Mouse (Mus musculus) limb, embryonic 13.5 days (tissue): ENCODE results near the gene Elovl2. TPM values are rescaled to one million over a fixed set of nuclear protein-coding genes. Genes with fewer than 3 reads are reported as not detected.
A peak's percentile ranks its signal among the peaks of the same experiment; 100 is the strongest.
"Not testable (repeated sequence)": the region's sequence is repeated elsewhere in the genome, so short reads cannot be mapped to it uniquely, and the experiment has no call there.

Source experiments
- ATAC-seq: fragments of 200-750 bp; cut with Nextera tagmentation; 2 replicates; pipeline ENCODE4 v1.8.0; 2017; ENCODE audit warnings: low read depth, moderate number of reproducible peaks, moderate TSS enrichment; ENCODE audit not compliant: low FRiP score
- H3K27ac ChIP-seq: fragments of 300-500 bp; sonication (generic); 2 replicates; pipeline ENCODE4 v1.5.1; 2015; ENCODE audit warnings: inconsistent platforms, mild to moderate bottlenecking, moderate library complexity
- H3K27me3 ChIP-seq: fragments of 300-500 bp; sonication (generic); 2 replicates; pipeline ENCODE4 v1.6.1; 2015; ENCODE audit warnings: mild to moderate bottlenecking, inconsistent platforms
- H3K36me3 ChIP-seq: fragments of 300-500 bp; sonication (generic); 2 replicates; pipeline ENCODE4 v1.6.1; 2015; ENCODE audit warnings: inconsistent platforms, mild to moderate bottlenecking, moderate library complexity
- H3K4me1 ChIP-seq: fragments of 300-500 bp; sonication (generic); 2 replicates; pipeline ENCODE4 v1.6.1; 2015; ENCODE audit warnings: inconsistent platforms
- H3K4me2 ChIP-seq: fragments of 300-500 bp; sonication (generic); replicated peaks from 2 replicates; pipeline ENCODE4 v1.6.1; 2015; ENCODE audit warnings: inconsistent platforms, mild to moderate bottlenecking, moderate library complexity
- H3K4me3 ChIP-seq: fragments of 300-500 bp; sonication (generic); 2 replicates; pipeline ENCODE4 v1.5.1; 2015; ENCODE audit warnings: moderate library complexity, mild to moderate bottlenecking, inconsistent platforms
- H3K9ac ChIP-seq: fragments of 300-500 bp; sonication (generic); 2 replicates; pipeline ENCODE4 v1.6.1; 2015; ENCODE audit warnings: mild to moderate bottlenecking, inconsistent platforms
- H3K9me3 ChIP-seq: fragments of 300-500 bp; sonication (generic); 2 replicates; pipeline ENCODE4 v1.6.1; 2016; ENCODE audit warnings: inconsistent platforms
- WGBS: fragments of 180-500 bp; shearing (Covaris S2); methylation state at CpG from one replicate; pipeline ENCODE4 v1.1.7; 2015; 5-methylcytosine and 5-hydroxymethylcytosine counted together
- polyA plus RNA-seq: library from polyadenylated mRNA; unstranded; fragments of >200 nt; fragmentation: Nextera tagmentation; extraction: Ambion mirVana; gene quantifications from 2 replicates; pipeline ENCODE4 v1.2.1, GENCODE M21; 2015

The Elovl2 gene
- 4.1 and 4.8 TPM in 2 replicates for polyA plus RNA-seq

DNA sequence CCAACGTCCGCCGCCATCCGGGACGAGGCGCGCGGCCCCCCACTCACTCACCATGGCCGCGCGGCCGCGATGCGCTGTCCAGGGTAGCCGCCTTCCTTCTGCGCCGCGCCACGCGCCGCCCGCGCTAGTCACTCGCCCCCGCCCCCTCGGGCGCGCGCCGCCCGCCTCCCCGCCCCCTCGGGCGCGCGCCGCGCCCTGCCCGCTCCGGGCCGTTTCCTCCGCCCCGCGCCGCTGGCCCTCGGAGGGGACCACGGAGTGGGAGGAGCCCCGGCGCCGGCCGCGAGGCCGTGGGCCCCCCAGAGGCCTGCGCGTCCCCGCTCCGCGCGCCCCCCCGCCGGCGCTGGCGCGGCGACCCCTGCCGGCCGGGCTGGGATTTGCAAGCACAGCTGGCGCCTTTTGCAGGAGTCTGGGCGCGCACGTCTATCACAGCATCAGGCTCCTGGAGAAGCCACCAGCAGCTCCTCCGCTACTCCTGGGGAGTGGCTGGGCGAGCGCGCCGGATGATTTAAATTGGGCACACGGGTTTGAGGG lies at the start of gene Elovl2:
Gene Elovl2, minus strand, starts transcription at position 102 of the 531 bp plus-strand sequence.
- Histone ChIP-seq H3K9ac (peak within 1 kb of the TSS; percentile 64), H3K4me3 (peak within 1 kb of the TSS; percentile 63), H3K4me2 (peak within 1 kb of the TSS; percentile 71), H3K36me3 (no peaks in the 10 kb centered on the region), H3K4me1 (peaks cover 5% of the 10 kb centered on the region; the same call in 1 of the 2 replicates), H3K27ac (no peak within 1 kb of the TSS), H3K9me3 (peaks cover 21% of the 10 kb centered on the region), H3K27me3 (no peaks in the 10 kb centered on the region)
- peak; percentile 96 for ATAC-seq
- 1% methylated on average over 46 of the region's 77 CpGs for WGBS

DNA sequence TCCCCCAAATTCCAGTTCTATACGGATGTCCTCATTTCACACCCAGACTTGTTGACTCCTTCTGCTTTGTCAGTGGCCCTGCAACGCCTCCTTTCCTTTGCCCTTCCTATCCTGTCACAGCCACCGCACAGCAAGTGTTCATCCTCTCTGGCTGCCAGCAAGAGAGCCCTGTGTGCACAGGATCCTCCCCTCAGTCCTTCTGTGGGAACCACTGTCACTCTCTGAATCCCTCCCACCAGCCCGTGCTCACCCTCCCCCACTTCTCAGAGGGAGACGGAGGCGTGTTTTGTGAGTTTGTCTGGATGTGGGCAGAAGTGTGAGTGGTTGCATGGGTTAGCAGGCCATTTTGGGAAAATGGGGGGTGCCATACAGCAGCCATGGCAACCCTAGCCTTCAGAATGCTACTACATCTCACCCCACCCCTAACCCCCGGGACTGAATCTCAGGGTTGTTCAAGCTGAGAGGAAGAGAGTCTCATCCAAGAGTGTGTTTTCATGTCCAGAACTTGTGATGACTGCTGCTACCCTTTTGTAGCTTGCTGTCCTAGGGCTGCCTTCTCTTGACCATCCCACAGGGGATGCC lies 47.7 kb upstream of the Elovl2 start:
- Histone ChIP-seq H3K27me3 (no peaks in the 10 kb centered on the region), H3K27ac (no peak overlapping the region), H3K4me2 (no peak overlapping the region), H3K4me3 (no peak overlapping the region), H3K4me1 (no peaks in the 10 kb centered on the region), H3K9me3 (0 out of 2 replicates have a peak, but pooled peaks cover 5% of the 10 kb centered on the region), H3K9ac (no peak overlapping the region), H3K36me3 (peaks cover 4% of the 10 kb centered on the region; the same call in 1 of the 2 replicates)
- WGBS, result 54% methylated on average over 7 of the region's 7 CpGs
- no peak for ATAC-seq

DNA sequence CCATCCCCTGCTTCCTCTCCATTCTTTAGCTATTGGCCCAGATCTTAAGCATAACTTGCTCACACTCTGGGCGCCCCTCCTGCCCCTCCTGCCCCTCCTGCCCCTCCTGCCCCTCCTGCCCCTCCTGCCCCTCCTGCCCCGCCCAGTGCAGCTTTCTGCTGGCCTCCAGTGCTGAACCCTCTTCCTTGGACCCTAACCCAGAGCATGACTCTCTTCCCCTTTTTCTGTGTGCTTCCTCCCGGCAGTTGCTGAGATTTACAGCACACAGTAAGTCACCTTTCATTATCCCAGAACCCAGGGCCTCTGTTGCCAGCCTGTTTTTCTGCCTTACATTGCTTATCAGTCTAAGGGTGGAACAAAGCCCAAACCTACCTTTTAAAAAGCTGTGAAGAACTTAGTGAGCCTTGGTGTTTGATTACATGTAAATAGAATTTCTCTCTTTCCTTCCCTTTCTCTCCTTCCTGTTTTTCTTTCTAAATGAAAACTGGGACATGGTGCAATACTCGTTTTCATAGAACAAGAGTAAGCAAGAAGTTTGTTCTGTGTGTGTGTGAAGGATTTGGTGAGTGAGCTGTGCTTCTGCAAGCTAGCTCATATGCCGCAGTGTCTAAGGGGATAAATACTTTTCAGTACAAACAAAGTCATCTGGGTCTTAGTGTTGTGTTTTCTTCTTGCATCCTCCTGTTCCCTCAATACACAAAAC lies 43.2 kb upstream of the Elovl2 start:
- no peak overlapping the region for H3K4me3 ChIP-seq
- no peak overlapping the region for H3K27ac ChIP-seq
- 73% methylated on average over 5 of the region's 5 CpGs for WGBS
- ATAC-seq, result no peak
- no peaks in the 10 kb centered on the region for H3K4me1 ChIP-seq
- no peaks in the 10 kb centered on the region for H3K36me3 ChIP-seq
- H3K9me3 ChIP-seq, result 0 out of 2 replicates have a peak, but pooled peaks cover 5% of the 10 kb centered on the region
- no peaks in the 10 kb centered on the region for H3K27me3 ChIP-seq
- H3K9ac ChIP-seq, result no peak overlapping the region
- H3K4me2 ChIP-seq, result no peak overlapping the region

DNA sequence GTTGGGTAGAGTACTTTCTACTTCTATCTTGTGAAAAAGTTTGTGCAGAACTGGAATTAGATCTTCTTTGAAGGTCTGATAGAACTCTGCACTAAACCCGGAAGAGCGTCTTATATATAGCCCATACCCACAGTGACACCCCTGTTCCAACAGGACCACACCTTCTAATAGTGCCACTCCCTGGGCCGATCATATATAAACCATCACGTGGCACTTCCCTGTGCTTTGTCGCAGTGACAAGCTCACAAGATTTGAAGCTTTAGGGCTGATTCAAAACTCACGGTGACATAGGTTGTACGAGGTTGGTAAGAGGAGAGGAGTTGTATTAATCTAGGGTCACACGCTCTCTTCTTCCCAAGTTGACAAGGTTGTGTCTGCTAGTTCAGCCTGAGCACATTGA lies 41.4 kb upstream of the Elovl2 start:
- H3K4me2 ChIP-seq, H3K27me3 ChIP-seq, H3K4me1 ChIP-seq, H3K4me3 ChIP-seq, H3K9ac ChIP-seq, H3K9me3 ChIP-seq, ATAC-seq, H3K27ac ChIP-seq, H3K36me3 ChIP-seq: not testable (repeated sequence)
- WGBS, result 93% methylated on average over 8 of the region's 8 CpGs

DNA sequence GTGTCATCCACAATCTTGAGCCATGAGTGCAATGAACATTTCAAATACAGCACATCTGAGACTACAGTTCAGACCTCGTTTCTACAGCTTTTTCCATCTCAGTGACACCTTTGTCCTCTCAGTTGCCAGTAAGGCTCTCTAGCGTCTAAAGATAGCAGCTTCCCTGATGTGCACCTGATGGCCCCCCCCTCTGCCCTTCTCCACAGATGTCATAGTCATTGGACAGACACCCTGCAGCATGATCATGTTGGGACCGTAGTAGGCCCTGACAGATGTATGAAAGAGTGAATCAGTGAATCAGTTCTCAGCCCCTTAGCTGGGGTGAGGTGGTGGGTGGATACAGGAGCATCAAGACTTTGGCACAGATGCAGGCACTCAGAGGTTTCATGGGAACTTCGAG lies 37.6 kb upstream of the Elovl2 start:
- H3K4me3 ChIP-seq, result no peak overlapping the region
- H3K27ac ChIP-seq, result no peak overlapping the region
- H3K27me3 ChIP-seq, result no peaks in the 10 kb centered on the region
- H3K9me3 ChIP-seq, result no peaks in the 10 kb centered on the region
- WGBS, result 82% methylated on average over 4 of the region's 4 CpGs
- ATAC-seq, result no peak
- no peak overlapping the region for H3K9ac ChIP-seq
- H3K36me3 ChIP-seq, result no peaks in the 10 kb centered on the region
- no peaks in the 10 kb centered on the region for H3K4me1 ChIP-seq
- no peak overlapping the region for H3K4me2 ChIP-seq

DNA sequence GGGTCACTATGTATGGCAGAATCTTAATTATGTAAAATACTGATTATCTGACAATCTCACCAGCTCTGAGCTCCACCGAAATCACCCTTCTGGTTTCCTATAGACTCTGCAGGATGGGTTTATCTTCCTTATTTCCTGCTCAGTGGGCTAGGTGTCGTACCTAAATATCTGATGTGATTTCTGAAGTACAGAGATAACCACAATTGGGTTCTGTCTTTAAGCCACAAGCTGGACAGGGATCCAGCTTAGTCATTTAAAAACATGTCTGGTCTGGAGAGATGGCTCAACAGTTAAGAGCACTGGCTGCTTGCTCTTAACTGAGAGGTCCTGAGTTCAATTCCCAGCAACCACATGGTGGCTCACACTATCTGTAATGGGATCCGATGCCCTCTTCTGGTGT lies 36.8 kb upstream of the Elovl2 start:
- no peaks in the 10 kb centered on the region for H3K36me3 ChIP-seq
- no peak overlapping the region for H3K4me3 ChIP-seq
- no peak for ATAC-seq
- no peaks in the 10 kb centered on the region for H3K9me3 ChIP-seq
- H3K4me2 ChIP-seq, result no peak overlapping the region
- 0 out of 2 replicates have a peak, but pooled peaks cover 3% of the 10 kb centered on the region for H3K4me1 ChIP-seq
- no peak overlapping the region for H3K9ac ChIP-seq
- no peak overlapping the region for H3K27ac ChIP-seq
- no peaks in the 10 kb centered on the region for H3K27me3 ChIP-seq
- WGBS, result 93% methylated on average over 3 of the region's 3 CpGs

DNA sequence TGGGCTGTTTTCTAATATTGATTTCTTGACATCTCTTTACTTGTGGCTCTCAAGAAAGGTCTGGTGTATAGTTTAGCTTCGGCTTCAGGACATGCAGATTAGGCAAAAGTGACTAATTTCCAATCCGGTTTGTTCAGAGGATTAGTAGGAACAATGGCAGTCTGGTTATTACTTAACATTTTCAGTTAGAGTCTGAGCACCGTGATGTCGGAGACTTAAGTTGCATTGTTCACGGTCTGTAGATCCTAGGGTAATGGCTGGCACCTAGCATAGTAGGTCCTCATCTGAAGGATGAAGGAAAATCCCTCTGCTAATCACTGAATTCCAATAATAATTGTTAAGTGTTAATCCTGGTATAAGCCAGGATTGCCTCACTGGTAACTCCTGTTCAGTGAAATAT lies 35.9 kb upstream of the Elovl2 start:
- Histone ChIP-seq H3K4me1 (0 out of 2 replicates have a peak, but pooled peaks cover 8% of the 10 kb centered on the region), H3K4me3 (no peak overlapping the region)

DNA sequence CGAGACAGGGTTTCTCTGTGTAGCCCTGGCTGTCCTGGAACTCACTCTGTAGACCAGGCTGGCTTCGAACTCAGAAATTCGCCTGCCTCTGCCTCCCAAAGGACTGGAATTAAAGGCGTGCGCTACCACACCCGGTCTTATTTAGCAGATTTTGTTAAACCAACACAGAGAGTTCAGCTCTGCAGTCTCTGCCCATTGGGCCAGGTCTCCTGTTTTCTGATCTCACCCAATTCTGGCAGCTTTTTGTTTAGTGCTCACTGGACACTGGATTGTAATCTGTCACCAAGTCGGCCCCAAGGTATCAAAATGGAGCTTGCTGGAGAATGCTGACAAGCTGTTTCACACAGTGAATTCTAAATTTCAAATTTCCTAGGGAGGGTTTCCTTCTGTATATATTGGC lies 32.5 kb upstream of the Elovl2 start:
- no peak overlapping the region for H3K4me3 ChIP-seq
- H3K27me3 ChIP-seq, result no peaks in the 10 kb centered on the region
- no peak for ATAC-seq
- peaks cover 14% of the 10 kb centered on the region for H3K4me1 ChIP-seq
- H3K27ac ChIP-seq, result no peak overlapping the region
- H3K9me3 ChIP-seq, result no peaks in the 10 kb centered on the region
- no peaks in the 10 kb centered on the region for H3K36me3 ChIP-seq
- H3K9ac ChIP-seq, result no peak overlapping the region
- H3K4me2 ChIP-seq, result no peak overlapping the region
- WGBS, result 93% methylated on average over 7 of the region's 7 CpGs

More for the DNA sequence above, 35.9 kb upstream of the Elovl2 start:
- Histone ChIP-seq H3K9ac (no peak overlapping the region), H3K36me3 (no peaks in the 10 kb centered on the region), H3K27me3 (no peaks in the 10 kb centered on the region), H3K4me2 (no peak overlapping the region), H3K9me3 (no peaks in the 10 kb centered on the region), H3K27ac (no peak overlapping the region)
- 91% methylated on average over 5 of the region's 5 CpGs for WGBS
- ATAC-seq, result no peak

DNA sequence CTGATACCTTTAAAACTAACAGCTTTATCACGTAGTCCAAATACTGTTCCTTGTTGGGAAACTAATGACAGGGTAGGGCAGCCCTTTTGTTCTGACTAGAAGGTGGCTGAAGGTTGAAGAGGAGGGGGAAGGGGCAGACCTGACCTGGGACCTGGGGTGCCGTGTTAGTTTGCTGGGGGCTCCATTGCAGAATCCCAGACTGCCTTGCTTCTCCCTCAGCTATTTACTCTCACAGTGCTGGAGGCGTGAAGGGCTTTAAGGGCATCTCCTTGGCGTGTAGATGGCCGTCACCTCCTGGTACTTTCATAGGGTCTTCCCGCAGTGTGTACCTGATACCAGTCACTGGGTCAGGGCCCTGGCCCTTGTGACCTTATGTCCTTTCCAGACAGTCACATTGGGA lies 31.9 kb upstream of the Elovl2 start:
- H3K27ac ChIP-seq, result no peak overlapping the region
- H3K4me2 ChIP-seq, result no peak overlapping the region
- no peaks in the 10 kb centered on the region for H3K36me3 ChIP-seq
- H3K4me1 ChIP-seq, result peaks cover 14% of the 10 kb centered on the region
- 82% methylated on average over 6 of the region's 6 CpGs for WGBS
- no peaks in the 10 kb centered on the region for H3K9me3 ChIP-seq
- H3K27me3 ChIP-seq, result no peaks in the 10 kb centered on the region
- ATAC-seq, result no peak
- no peak overlapping the region for H3K9ac ChIP-seq
- no peak overlapping the region for H3K4me3 ChIP-seq

DNA sequence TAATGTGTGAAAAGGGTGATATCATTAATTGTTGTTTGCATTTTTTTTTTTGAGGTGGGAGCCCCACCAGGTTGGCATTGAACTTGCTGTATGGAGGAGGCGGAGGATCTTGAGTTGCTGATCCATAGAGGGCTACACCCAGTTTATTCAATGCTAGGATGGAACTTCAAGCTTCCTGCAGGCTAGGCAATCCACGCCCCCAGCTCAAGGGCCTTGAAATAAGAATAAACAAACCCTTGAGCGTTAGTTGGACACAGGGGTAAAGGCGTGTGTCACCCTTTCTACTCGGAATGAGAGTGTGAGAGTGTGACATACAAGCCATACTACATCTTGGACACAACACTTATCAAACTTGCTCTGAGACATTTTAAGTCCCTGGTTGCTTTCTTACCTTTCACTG lies 31.5 kb upstream of the Elovl2 start:
- ATAC-seq, result no peak
- H3K9ac ChIP-seq, result no peak overlapping the region
- H3K9me3 ChIP-seq, result no peaks in the 10 kb centered on the region
- no peak overlapping the region for H3K4me2 ChIP-seq
- peaks cover 14% of the 10 kb centered on the region for H3K4me1 ChIP-seq
- no peaks in the 10 kb centered on the region for H3K27me3 ChIP-seq
- no peak overlapping the region for H3K4me3 ChIP-seq
- no peak overlapping the region for H3K27ac ChIP-seq
- WGBS, result 74% methylated on average over 5 of the region's 5 CpGs
- H3K36me3 ChIP-seq, result no peaks in the 10 kb centered on the region

DNA sequence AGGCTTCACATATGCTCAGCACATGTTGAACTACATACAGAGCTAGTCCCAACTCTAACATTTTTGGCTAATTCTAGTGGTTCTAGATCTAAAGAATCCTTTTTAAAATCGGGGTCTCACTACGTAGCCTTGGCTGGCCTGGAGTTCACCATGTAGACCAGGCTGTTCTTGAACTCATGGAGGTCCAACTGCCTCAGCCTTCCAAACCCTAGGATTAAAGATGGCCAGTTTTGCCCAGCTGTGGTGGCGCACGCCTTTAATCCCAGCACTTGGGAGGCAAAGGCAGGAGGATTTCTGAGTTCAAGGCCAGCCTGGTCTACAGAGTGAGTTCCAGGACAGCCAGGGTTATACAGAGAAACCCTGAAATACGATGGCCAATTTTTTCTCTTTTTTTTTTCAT lies 31.0 kb upstream of the Elovl2 start:
- 85% methylated on average over 5 of the region's 5 CpGs for WGBS
- H3K27ac ChIP-seq, H3K36me3 ChIP-seq, ATAC-seq, H3K9ac ChIP-seq, H3K27me3 ChIP-seq, H3K9me3 ChIP-seq: not testable (repeated sequence)
- peak overlapping the region; percentile 77; the same call in 1 of the 2 replicates for H3K4me2 ChIP-seq
- H3K4me1 ChIP-seq, result peaks cover 14% of the 10 kb centered on the region
- peak overlapping the region; percentile 0; the same call in 1 of the 2 replicates for H3K4me3 ChIP-seq

DNA sequence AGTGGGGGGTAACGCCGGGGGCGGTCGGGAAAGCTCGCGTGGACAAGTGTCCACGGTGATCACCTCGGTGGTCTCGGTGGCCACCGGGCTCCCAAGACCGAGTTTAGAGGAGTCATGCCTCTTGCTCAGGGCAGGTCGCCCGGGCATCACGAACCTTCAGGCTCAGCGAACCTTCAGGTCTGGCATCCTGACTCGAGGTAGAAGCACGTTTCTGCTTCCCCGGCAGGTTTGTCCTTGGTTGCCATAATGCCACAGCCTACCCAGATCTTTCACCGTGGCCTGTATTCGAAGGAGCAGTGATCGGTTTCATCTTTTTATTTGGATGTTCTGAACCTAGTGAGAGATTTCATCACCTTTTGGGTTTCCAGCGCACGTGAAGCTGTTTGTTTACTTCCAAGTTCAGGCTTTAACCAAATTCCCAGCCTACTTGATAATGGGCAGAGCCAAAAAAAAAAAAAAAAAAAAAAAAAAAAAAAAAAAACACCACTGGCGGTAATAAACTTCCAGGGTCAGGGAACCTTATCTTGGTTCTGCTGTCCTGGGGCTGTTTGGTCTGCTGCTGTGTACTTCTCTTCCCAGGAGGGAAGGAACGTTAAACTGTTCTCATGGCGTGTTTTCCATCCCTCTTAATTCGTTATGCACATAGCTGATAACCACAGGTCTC lies 30.2 kb upstream of the Elovl2 start:
- H3K9ac ChIP-seq, result peak overlapping the region; percentile 85
- H3K4me1 ChIP-seq, result peaks cover 14% of the 10 kb centered on the region
- no peak overlapping the region for H3K27ac ChIP-seq
- no peak for ATAC-seq
- no peaks in the 10 kb centered on the region for H3K36me3 ChIP-seq
- no peaks in the 10 kb centered on the region for H3K9me3 ChIP-seq
- H3K4me2 ChIP-seq, result peak overlapping the region; percentile 77
- H3K4me3 ChIP-seq, result peak overlapping the region; percentile 79
- H3K27me3 ChIP-seq, result no peaks in the 10 kb centered on the region
- under 1% methylated on average over 27 of the region's 27 CpGs for WGBS
